Mouse (Mus musculus) midbrain, embryonic 13.5 days (tissue): Measurements from ENCODE around the gene Adcy4. TPM values are rescaled to one million over a fixed set of nuclear protein-coding genes. Genes with fewer than 3 reads are reported as not detected.

ENCODE experiments used
- ATAC-seq: fragments of 200-750 bp; cut with Nextera tagmentation; 2 replicates; pipeline ENCODE4 v1.8.0; 2017; ENCODE audit warnings: mild to moderate bottlenecking, moderate TSS enrichment, moderate library complexity
- H3K27ac ChIP-seq: fragments of 300-500 bp; sonication (generic); 2 replicates; pipeline ENCODE4 v1.5.1; 2015; ENCODE audit warnings: inconsistent platforms, mild to moderate bottlenecking, moderate library complexity
- H3K27me3 ChIP-seq: fragments of 300-500 bp; sonication (generic); 2 replicates; pipeline ENCODE4 v1.6.1; 2015; ENCODE audit warnings: mild to moderate bottlenecking, inconsistent platforms
- H3K36me3 ChIP-seq: fragments of 300-500 bp; sonication (generic); 2 replicates; pipeline ENCODE4 v1.6.1; 2015; ENCODE audit warnings: mild to moderate bottlenecking, inconsistent platforms
- H3K4me1 ChIP-seq: fragments of 300-500 bp; sonication (generic); replicated peaks from 2 replicates; pipeline ENCODE4 v1.6.1; 2015; ENCODE audit warnings: inconsistent platforms
- H3K4me2 ChIP-seq: fragments of 300-500 bp; sonication (generic); replicated peaks from 2 replicates; pipeline ENCODE4 v1.6.1; 2015; ENCODE audit warnings: moderate library complexity, mild to moderate bottlenecking, inconsistent platforms
- H3K4me3 ChIP-seq: fragments of 300-500 bp; sonication (generic); replicated peaks from 2 replicates; pipeline ENCODE4 v1.5.1; 2015; ENCODE audit warnings: mild to moderate bottlenecking, inconsistent platforms
- H3K9ac ChIP-seq: fragments of 300-500 bp; sonication (generic); replicated peaks from 2 replicates; pipeline ENCODE4 v1.6.1; 2015; ENCODE audit warnings: mild to moderate bottlenecking, inconsistent platforms
- H3K9me3 ChIP-seq: fragments of 300-500 bp; sonication (generic); 2 replicates; pipeline ENCODE4 v1.6.1; 2016; ENCODE audit warnings: mild to moderate bottlenecking, inconsistent platforms
- WGBS: fragments of 180-500 bp; shearing (Covaris S2); methylation state at CpG from one replicate; pipeline ENCODE4 v1.1.7; 2015; 5-methylcytosine and 5-hydroxymethylcytosine counted together
- polyA plus RNA-seq: library from polyadenylated mRNA; unstranded; fragments of >200 nt; fragmentation: Nextera tagmentation; extraction: Ambion mirVana; gene quantifications from 2 replicates; pipeline ENCODE4 v1.2.1, GENCODE M21; 2015

Gene Adcy4
- polyA plus RNA-seq, 1 experiment from 2014 or later: 4.2 TPM

DNA sequence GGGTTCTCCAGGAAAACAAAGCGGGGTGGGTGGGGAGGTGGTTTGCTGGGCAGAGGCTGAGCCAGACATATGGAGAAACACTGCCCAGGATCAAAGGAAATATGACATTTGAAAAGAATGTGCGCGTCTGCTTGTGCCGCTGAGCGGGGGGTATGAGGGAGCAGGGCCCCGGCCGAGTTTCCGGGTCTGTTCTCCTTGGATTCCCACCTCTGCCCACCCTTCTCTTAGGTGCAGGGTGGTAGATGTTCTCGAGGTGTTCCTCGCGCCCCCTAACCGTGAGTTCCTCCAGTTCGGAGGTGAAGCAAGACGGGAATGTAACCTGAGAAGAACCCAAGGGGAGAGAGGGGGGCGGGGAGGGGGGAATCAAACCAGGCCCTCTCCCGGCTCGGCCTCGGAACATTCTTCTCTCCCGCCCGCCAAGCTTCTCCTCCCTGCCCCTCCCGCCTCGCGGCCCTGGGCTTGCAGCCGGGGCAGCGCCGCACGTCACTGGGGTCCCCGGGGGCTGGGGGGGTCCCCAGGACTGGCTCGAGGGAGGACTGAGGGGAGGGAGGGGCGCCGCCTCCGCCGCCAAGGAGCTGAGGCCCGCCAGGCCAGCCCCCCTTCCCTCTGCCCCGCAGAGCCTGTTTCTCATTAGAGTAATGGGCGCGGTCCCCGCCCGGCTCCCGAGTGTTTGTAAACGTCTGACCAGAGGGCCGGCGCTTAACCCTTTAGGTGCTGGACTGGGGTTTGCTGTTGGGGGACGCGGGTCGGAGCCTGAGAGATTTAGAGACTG lies 39.3 kb upstream of the Adcy4 start, which contains the start of gene Nfatc4:
Nfatc4 (plus strand) TSS at position 154 of the 772 bp plus-strand sequence.
- Histone ChIP-seq H3K4me3 (peak within 1 kb of the TSS; percentile 65), H3K27ac (peak within 1 kb of the TSS; percentile 88), H3K9ac (peak within 1 kb of the TSS; percentile 74), H3K36me3 (no peaks in the 10 kb centered on the region), H3K4me2 (peak within 1 kb of the TSS; percentile 87), H3K27me3 (peaks cover 25% of the 10 kb centered on the region), H3K9me3 (no peaks in the 10 kb centered on the region), H3K4me1 (peaks cover 45% of the 10 kb centered on the region)
- ATAC-seq: peak; percentile 76
- WGBS: under 1% methylated on average over 42 of the region's 46 CpGs

DNA sequence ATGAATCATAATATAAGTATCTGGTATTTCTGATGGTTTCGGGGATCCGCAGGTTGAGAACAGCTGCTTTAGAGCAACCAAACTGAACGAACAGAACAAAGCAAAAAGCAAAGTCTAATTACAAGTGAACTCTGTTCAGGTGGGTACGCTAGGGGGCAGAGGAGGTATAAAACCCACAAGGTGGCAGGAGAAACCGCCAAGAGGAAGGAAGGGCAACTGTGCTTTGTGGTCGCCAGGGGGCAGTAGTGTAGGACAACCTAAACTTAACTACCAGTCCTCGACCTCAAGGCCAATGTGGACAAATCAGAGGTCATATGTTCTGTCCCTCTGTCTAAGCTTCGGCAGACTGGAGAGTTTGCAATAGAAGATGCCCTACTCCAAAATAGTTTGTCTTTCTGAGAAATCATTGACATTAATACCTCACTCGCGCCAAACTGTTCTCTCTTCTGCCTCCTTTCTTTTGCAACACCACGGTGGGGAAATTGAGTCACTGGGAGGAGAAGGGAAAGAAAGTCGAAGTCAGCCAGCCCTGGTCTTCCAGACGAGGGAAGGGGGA lies 38.6 kb upstream of the Adcy4 start:
- peak overlapping the region; percentile 65 for H3K4me3 ChIP-seq
- peaks cover 24% of the 10 kb centered on the region for H3K27me3 ChIP-seq
- peak overlapping the region; percentile 88 for H3K27ac ChIP-seq
- H3K9ac ChIP-seq: peak overlapping the region; percentile 74
- H3K9me3 ChIP-seq: no peaks in the 10 kb centered on the region
- ATAC-seq: no peak
- WGBS: 7% methylated on average over 13 of the region's 13 CpGs
- no peaks in the 10 kb centered on the region for H3K36me3 ChIP-seq
- peak overlapping the region; percentile 87 for H3K4me2 ChIP-seq
- peaks cover 45% of the 10 kb centered on the region for H3K4me1 ChIP-seq

DNA sequence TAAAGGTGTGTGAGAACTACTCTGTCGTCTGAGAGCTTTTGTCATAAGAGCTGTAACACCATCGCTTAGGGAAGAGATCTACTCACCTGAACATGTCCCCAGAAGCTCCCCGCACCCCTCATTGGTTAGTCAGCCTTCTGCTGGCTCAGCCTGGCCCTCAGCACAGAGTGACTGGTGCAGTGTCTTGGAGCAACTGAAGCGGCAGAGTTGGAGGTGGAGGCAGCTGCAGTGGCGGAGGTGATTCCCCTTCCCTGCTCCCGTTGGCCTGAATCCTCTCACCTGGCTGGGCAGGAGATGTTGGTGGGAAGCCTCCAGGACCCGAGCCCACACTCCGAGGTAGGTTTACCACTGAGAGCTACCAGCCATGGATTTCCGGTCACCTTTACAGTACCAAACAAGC lies 36.7 kb upstream of the Adcy4 start:
- H3K36me3 ChIP-seq: no peaks in the 10 kb centered on the region
- H3K4me2 ChIP-seq: no peak overlapping the region
- H3K4me3 ChIP-seq: no peak overlapping the region
- no peaks in the 10 kb centered on the region for H3K9me3 ChIP-seq
- WGBS: 86% methylated on average over 9 of the region's 9 CpGs
- no peak for ATAC-seq
- peaks cover 5% of the 10 kb centered on the region for H3K27me3 ChIP-seq
- H3K4me1 ChIP-seq: peaks cover 34% of the 10 kb centered on the region
- H3K27ac ChIP-seq: no peak overlapping the region
- no peak overlapping the region for H3K9ac ChIP-seq

DNA sequence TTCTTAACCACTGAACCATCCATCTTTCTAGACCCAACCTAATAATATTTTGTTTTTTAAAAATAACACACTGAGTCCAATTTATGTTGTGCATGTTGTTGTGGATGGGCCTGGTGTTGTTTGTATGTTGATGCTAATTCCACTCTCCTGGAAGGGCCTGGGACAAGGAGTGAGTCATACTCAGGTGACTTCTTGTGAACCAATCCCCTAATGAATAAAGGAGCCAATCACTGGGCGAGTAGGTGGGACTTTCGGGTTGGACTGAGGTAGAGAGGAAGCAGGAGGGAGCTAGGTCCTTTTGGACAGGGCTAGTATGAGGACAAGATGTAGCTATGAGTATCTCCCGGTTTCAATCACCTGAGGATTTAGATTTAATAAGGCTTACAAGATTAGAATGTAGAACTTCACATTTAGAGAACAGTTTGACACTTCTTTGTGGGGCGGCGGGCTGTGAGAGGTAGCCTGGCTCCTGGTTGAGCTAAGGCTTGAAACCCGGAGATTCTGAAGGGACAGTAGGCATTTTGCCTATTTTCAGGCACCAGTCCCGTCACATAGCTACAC lies 36.0 kb upstream of the Adcy4 start:
- Histone ChIP-seq H3K27ac (no peak overlapping the region), H3K4me2 (no peak overlapping the region), H3K9me3 (no peaks in the 10 kb centered on the region), H3K4me1 (peaks cover 31% of the 10 kb centered on the region), H3K9ac (no peak overlapping the region), H3K36me3 (no peaks in the 10 kb centered on the region), H3K27me3 (peaks cover 3% of the 10 kb centered on the region; the same call in 1 of the 2 replicates), H3K4me3 (no peak overlapping the region)
- 77% methylated on average over 7 of the region's 7 CpGs for WGBS
- ATAC-seq: no peak

DNA sequence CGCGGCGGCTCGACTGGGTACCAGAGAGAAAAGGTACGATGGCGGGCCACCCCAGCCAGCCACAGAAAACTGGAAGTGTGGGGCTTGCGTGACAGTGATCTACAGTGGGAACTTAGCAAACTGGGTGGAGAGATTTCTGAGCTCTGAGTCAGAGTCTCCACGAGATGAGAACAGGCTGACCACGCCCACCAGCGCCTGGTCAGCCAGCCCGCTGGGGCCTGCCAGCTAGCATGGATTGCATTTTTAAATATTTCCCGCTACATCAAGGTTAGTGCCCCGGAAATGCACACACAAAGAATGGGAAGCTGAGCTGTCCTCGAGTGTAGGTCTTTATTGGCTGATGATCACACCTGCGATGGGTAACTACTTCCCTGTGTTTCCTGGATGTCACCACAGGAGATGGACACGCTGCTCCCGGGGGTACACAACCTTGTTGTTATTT lies 31.4 kb upstream of the Adcy4 start:
- Histone ChIP-seq H3K4me1 (peaks cover 8% of the 10 kb centered on the region), H3K36me3 (no peaks in the 10 kb centered on the region), H3K4me3 (peak overlapping the region; percentile 51), H3K27ac (peak overlapping the region; percentile 45; the same call in 1 of the 2 replicates), H3K4me2 (peak overlapping the region; percentile 69), H3K9me3 (no peaks in the 10 kb centered on the region), H3K27me3 (no peaks in the 10 kb centered on the region), H3K9ac (peak overlapping the region; percentile 60)
- 15% methylated on average over 17 of the region's 17 CpGs for WGBS
- ATAC-seq: peak; percentile 81

DNA sequence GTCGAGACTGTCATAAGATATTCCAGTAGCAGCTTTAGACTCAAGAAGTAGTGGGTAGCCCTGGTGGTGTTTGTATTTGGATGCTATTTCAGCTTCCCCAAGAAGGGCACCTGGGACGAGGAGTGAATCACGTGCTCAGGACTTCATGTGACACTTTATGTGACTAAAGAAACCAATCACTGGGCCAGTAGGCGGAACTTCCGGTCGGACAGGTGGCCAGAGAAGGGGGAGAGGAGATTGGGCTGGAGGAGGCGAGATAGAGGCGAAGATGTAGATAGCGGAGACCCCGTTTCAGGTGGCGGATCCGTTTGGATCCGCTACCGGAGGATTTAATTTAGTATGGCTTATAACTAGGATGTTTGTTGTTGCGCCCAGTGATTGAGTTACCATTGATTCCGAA lies 31.0 kb upstream of the Adcy4 start:
- WGBS: 26% methylated on average over 16 of the region's 16 CpGs
- H3K27ac ChIP-seq: peak overlapping the region; percentile 45; the same call in 1 of the 2 replicates
- no peaks in the 10 kb centered on the region for H3K9me3 ChIP-seq
- H3K4me3 ChIP-seq: peak overlapping the region; percentile 51
- H3K27me3 ChIP-seq: no peaks in the 10 kb centered on the region
- H3K4me1 ChIP-seq: peaks cover 8% of the 10 kb centered on the region
- peak overlapping the region; percentile 69 for H3K4me2 ChIP-seq
- peak; percentile 83 for ATAC-seq
- no peaks in the 10 kb centered on the region for H3K36me3 ChIP-seq
- H3K9ac ChIP-seq: peak overlapping the region; percentile 60

DNA sequence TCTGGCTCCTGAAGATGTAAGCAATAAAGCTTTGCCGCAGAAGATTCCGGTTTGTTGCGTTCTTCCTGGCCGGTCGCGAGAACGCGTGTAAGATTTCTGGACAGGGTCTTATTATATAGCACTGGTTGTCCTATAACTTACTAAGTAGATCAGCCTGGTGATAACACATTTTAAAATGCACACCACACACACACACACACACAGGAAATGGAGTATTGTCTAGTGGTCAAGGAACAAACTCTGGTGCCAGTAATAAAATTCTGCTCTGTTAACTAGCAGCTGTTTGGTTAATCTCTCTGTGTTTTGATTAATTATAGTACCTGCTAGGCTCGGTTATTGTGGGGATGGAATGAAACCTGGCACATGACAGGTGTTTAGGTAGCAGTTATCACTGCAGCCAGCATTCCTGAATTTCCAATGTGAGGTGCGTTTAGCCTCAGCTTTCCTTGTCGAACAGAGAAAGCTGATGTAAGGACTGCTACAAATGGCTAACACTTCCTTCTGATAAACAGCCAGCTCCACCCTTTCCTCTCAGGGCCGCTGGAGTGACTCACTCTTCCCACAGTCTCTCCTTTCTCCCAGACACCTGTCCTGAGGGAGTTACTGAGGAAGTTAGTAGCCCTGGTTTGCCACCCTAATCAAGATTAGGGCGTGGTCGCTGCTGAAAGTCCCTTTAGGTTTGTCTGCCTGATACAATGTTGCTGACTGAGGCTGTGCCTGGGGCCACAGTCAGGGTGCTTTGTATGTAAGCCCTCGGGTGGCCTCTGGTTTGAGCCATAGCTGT lies 11.7 kb upstream of the Adcy4 start:
- Histone ChIP-seq H3K9ac (no peak overlapping the region), H3K4me1 (no peaks in the 10 kb centered on the region), H3K4me3 (no peak overlapping the region), H3K36me3 (no peaks in the 10 kb centered on the region), H3K4me2 (no peak overlapping the region), H3K9me3 (no peaks in the 10 kb centered on the region), H3K27me3 (peaks cover 5% of the 10 kb centered on the region; the same call in 1 of the 2 replicates), H3K27ac (no peak overlapping the region)
- WGBS: 87% methylated on average over 15 of the region's 15 CpGs
- no peak for ATAC-seq

DNA sequence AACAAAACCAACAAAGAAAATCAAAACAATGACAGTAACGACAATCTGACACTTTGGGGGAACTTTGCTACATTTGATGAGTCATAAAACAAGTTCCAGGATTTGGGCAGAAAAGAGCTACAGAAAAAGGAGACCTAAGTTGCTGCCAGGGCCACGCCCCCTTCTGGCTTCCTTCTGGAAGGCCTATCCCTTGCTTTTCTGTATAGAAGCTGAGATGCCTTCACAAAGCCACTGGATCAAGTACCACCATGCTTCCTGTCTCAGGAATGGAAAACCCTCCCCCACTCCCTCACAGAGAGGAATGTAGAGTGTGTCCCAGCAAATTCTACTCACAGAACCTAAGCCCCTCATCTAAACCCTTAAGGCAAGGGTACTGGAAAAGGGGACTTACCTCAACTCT lies 10.1 kb upstream of the Adcy4 start:
- H3K4me1 ChIP-seq: no peaks in the 10 kb centered on the region
- no peak overlapping the region for H3K4me3 ChIP-seq
- peaks cover 22% of the 10 kb centered on the region for H3K27me3 ChIP-seq
- H3K9me3 ChIP-seq: no peaks in the 10 kb centered on the region
- no peak for ATAC-seq
- no peak overlapping the region for H3K4me2 ChIP-seq
- WGBS: 67% methylated on average over 2 of the region's 2 CpGs
- H3K27ac ChIP-seq: no peak overlapping the region
- H3K36me3 ChIP-seq: no peaks in the 10 kb centered on the region
- H3K9ac ChIP-seq: no peak overlapping the region

DNA sequence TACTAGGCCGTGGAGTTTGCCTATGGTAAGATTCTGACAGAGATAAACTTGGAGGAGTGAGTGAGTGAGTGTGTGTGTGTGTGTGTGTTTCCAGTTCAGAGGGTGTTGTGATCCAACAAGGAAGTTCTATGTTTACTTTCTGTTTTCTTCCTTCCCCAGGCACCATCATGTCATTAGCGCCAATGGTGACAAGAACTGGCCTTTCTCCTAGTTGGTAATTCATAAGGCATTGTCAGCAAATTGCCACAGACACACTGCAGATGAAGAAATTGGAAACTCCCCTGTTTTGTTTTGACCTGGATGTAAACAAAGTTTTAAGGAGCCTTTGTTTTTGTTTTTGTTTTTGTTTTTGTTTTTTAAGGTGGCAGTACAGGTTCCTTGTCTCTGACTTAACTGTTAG lies 9.6 kb upstream of the Adcy4 start:
- H3K4me1 ChIP-seq: 0 out of 2 replicates have a peak, but pooled peaks cover 3% of the 10 kb centered on the region
- no peak for ATAC-seq
- H3K9me3 ChIP-seq: no peaks in the 10 kb centered on the region
- peaks cover 27% of the 10 kb centered on the region for H3K27me3 ChIP-seq
- H3K36me3 ChIP-seq: no peaks in the 10 kb centered on the region
- H3K4me3 ChIP-seq: no peak overlapping the region
- no peak overlapping the region for H3K9ac ChIP-seq
- H3K27ac ChIP-seq: no peak overlapping the region
- WGBS: 82% methylated on average over 2 of the region's 2 CpGs
- H3K4me2 ChIP-seq: no peak overlapping the region

DNA sequence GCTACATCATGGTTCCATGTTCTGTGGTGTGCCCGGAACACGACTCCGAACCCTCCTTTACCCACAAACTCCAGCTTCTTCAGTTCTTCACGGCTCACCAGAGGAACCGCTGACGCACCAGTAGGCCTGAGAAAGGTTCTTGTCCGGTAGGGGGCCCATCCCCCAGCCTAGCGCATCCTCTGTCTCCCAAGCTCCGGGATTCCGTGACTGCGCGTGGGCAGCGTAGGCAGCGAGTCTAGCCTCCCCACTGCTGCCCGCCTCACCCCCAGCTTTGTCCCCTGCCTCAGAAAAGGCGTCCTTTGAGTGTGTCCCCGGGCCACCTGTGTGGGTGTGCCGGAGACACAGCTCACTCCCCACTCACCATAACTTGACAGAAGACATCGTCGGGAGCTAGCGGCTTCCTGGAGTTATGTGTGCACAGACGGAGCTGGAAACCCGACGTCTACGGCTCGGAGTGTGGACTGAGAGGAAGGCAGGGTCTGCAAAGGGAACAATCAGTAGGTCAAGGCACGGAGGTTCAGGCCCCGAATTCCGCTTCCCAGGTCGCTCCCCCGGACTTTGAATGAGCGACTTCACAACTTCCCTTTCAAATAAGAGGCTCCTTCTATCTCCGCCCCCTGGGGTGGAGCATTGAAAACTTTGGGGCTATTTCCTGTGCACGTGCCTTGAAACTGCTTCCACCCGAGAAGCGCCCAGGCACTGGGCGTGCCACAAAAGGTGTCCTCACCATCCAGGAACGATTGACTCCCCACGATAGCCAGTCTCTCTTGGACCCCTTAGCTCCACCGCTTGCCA lies 4.6 kb upstream of the Adcy4 start, which contains the start of gene Ripk3:
Ripk3 (minus strand) TSS at position 610 of the 795 bp plus-strand sequence.
- WGBS: 7% methylated on average over 40 of the region's 40 CpGs

DNA sequence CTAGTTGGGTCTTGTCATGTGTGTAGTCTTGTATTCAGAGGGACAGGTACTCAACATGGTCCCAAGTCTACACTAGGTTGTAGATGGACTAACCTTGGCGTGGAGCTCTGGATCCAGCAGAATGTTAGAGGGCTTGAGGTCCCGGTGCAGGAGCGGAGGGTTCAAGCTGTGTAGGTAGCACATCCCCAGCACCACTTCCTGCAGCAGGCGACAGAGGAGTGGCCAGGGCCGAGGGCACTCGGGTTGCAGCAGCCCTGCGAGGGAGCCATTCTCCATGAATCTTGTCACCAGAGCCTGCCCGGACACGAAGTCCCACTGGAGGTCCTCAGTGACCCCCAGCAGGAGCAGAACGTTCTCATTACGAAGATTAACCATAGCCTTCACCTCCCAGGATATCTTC lies 3.8 kb upstream of the Adcy4 start:
- H3K9me3 ChIP-seq: no peaks in the 10 kb centered on the region
- H3K27ac ChIP-seq: no peak overlapping the region
- no peak overlapping the region for H3K9ac ChIP-seq
- peaks cover 84% of the 10 kb centered on the region for H3K27me3 ChIP-seq
- H3K4me2 ChIP-seq: no peak overlapping the region
- no peak overlapping the region for H3K4me3 ChIP-seq
- H3K4me1 ChIP-seq: peaks cover 19% of the 10 kb centered on the region
- ATAC-seq: no peak
- H3K36me3 ChIP-seq: no peaks in the 10 kb centered on the region
- 36% methylated on average over 11 of the region's 11 CpGs for WGBS

More for the DNA sequence above, 4.6 kb upstream of the Adcy4 start, which contains the start of gene Ripk3:
- peak within 1 kb of the TSS; percentile 33; the same call in 1 of the 2 replicates for H3K9ac ChIP-seq
- peak within 1 kb of the TSS; percentile 39 for H3K4me2 ChIP-seq
- H3K36me3 ChIP-seq: no peaks in the 10 kb centered on the region
- H3K27ac ChIP-seq: no peak within 1 kb of the TSS
- peak within 1 kb of the TSS; percentile 22 for H3K4me3 ChIP-seq
- ATAC-seq: no peak
- H3K4me1 ChIP-seq: peaks cover 14% of the 10 kb centered on the region
- H3K27me3 ChIP-seq: peaks cover 77% of the 10 kb centered on the region
- no peaks in the 10 kb centered on the region for H3K9me3 ChIP-seq
